Mouse (Mus musculus) spleen, adult 18-20 months (tissue): ENCODE measurements at regions not wholly inside any gene's neighbourhood (a gene's known extent, or its start where the extent isn't known, plus 50 kb on each side); places are given as distances from the start of the nearest gene placed in this dataset.
"Not testable (repeated sequence)": the region's sequence is repeated elsewhere in the genome, so short reads cannot be mapped to it uniquely, and the experiment has no call there.

Experiments used
- DNase-seq, 2 experiments: peaks; one replicate each; pipeline ENCODE4 v3.0.0; 2022; ENCODE audit warnings: mixed read lengths in 2 of 2

GRCm38 (mm10) chr14:53792432-53792831 is 461.5 kb downstream of the Dad1 start:
- not testable (repeated sequence) for DNase-seq

DNA sequence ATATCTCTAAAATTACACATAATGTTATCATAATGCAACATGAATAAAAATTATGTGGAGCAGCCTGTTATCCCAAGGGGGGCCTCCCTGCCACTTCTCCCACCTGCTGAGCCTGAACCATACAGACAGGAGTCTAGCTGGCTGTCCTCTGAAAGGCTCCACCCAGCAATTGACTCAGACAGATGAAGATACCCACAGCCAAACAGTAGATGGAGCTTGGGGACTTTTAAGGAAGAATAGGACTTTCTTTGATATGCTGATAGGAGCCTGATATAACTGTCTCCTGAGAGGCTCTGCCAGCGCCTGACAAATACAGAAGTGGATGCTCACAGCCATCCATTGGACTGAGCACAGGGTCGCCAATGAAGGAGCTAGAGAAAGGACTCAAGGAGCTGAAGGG is 468.4 kb downstream of the Dad1 start:
- DNase-seq, result not testable (repeated sequence)

GRCm38 (mm10) chr14:53777375-53777774 is 476.5 kb downstream of the Dad1 start:
- no peak for DNase-seq

DNA sequence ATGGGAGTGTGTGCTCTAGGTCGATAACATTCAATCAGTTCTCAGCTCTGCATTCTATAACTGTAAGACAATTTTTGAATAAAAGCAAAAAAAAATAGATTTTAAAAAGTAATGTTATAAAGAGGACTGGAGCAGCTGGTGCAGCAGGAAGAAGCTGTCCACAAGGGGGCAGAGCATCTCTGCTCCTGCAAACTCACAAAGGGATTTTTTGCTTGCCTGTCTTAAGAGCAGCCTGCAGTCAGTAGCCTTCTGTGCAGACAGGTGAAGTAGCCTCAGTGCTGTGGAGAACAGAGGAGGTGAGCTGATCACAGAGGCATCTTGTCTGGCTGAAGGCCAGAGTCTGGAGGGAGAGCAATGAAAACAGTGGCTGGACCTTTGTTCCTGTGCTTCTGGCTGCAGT is 477.2 kb downstream of the Dad1 start:
- DNase-seq, result peak in 1 of 2 experiments; percentile 29

DNA sequence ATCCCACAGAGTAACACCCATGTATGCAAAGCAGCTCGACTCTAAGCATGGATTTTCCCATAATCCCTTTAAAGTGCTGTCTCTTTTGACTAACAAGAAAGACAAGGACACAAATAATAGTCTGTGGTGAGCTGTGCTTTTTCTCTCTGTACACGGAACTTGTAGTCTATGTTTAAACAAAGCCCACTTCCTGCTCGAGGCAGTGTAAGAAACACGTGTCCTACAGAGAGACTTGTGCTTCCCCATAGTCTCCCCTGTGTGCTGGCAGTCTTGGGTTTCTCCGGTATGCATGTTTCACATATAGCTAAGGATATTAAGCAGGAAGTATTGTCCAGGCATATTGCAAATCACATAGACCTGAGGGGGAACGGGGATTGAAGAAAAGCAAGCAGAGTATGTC is 487.4 kb downstream of the Dad1 start:
- DNase-seq, result not testable (repeated sequence)

- not testable (repeated sequence) for DNase-seq
Measured at GRCm38 (mm10) chr14:53765918-53766317, 488.0 kb downstream of the Dad1 start.

DNA sequence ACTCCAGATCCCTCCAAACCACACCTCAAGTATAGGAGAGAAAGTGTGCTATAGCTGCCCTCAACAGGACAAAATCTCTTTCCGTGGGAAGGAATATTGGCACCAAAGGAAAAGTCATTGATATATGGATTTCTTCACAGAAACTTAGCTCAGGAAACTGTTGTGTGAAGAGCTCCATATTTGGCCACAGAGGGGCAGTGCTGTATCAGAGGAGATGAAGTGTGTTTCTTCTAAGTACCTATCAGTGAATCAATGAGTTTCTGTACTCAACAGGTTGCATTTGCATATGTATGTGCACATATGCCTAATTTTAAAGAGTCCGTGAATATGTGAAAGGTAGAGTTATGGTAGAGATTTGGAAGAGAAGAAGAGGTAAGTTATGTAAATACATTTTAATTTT is 493.3 kb downstream of the Dad1 start:
- DNase-seq, result not testable (repeated sequence)

GRCm38 (mm10) chr14:53757782-53758181 is 496.1 kb downstream of the Dad1 start:
- not testable (repeated sequence) for DNase-seq

- DNase-seq, result not testable (repeated sequence)
Measured at GRCm38 (mm10) chr14:53757095-53757494, 496.8 kb downstream of the Dad1 start.

DNA sequence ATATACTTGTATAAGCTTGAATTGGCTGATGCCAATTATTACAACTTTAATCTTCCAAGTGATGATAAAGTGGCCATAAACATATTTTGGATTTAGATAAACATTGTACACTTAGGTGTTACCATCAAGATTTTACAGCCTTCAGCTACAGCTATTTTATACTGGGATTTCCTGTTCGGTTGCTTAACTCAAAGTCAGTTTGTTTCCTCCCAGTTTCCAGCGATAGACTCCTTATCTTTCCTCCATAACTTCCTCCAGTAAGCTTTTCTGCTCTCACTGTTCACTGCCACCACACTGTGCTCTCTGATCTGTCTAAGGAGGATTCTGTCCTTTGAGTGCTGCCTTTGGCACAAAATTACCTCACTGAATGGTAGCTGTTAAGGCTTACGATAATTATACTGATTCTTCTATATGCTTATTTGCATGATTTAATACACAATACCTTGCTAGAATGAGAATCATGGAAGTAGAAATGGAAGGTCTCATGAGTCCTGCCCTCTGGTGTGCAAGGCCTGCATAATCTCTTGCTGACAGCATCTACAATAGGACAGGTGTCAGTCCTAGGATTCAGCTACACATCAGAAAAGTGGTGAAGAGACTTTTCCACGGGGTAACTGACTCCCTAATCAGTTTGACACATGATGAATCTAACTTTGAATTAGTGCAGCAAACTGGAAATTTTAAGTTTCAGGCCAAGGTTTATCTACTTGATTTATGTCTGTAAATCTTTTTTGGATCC is 503.0 kb downstream of the Dad1 start:
- DNase-seq, result no peak

- not testable (repeated sequence) for DNase-seq
Measured at GRCm38 (mm10) chr14:53743552-53743951, 510.4 kb downstream of the Dad1 start.

- DNase-seq, result not testable (repeated sequence)
Measured at GRCm38 (mm10) chr14:53742864-53743263, 511.0 kb downstream of the Dad1 start.

- peak; percentile 4 to 59 for DNase-seq
Measured at GRCm38 (mm10) chr14:53741246-53741645, 512.7 kb downstream of the Dad1 start.

DNA sequence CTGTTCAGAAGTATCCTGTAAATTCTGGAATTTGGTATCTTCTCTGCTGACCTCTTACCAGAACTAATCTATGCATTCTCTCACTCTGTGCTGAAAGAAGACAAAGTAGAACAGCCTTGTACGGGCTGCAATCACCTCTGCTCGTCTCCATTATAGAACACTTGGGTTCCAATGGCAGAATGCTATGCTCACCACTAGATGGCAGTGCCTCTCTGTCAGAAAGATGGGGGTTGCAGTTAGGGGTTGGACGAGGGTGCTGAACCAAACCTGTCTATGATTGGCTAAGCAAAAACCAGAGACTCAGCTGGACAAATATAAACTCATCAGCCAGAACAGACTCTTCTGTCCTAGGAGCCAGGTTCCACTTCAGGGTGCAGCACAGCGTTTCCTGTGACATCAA is 515.9 kb downstream of the Dad1 start:
- not testable (repeated sequence) for DNase-seq

- not testable (repeated sequence) for DNase-seq
Measured at GRCm38 (mm10) chr14:53736274-53736673, 517.6 kb downstream of the Dad1 start.

DNA sequence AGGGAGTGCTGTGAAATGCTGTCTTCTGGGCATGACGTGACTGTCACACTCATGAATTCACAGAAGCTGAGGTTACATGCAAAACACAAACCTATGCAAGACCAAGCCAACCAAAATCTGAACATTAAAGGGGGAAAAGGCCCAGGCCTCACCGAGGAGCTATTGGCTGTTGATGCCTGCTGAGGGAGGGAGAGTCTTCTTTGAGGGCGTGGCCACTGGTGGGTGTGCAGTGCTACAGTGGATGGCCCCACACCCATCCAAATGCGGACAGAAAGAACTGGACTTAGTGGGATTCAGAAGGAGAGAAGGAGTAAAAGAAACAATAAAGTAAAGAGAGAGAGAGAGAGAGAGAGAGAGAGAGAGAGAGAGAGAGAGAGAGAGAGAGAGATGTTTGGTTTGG is 522.3 kb downstream of the Dad1 start:
- not testable (repeated sequence) for DNase-seq

DNA sequence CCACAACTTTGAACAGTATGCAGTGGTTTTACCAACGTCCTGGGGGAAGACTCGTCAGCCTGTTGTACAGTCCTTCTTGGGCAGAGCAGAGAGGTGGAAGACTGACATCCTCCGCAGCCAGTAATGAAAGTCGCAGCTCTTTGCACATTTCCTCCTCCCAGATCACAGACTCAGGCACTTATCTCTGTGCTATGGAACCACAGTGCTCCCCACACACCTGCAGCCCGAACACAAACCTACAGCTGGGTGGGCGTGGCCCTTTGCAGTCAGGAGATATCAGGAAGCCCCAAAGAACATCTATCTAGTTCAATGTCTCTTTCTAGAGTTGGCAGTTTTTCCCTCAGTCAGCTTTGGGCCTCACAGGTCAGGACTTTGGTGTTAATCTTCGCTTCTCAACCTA is 524.0 kb downstream of the Dad1 start:
- not testable (repeated sequence) for DNase-seq

GRCm38 (mm10) chr14:53729149-53729548 is 524.8 kb downstream of the Dad1 start:
- not testable (repeated sequence) for DNase-seq

DNA sequence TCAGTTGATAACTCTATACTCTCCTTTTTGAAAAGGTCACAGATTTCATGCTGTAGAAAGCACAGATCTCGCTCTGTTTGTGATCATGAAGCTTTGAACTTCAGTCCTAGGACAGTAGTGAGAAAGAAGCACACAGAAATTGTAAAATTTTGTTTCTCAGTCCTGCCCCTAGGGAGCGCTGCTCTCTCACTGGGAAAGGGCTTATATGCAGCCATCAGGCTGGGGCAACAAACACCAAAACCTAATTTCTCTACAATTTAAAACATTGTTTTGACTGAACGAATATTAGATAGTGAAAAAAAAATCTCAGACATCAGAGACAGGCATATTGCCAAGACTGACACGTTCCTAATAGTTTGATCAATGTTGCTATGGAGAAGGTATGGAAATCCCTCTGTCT is 527.0 kb downstream of the Dad1 start:
- DNase-seq, result not testable (repeated sequence)

DNA sequence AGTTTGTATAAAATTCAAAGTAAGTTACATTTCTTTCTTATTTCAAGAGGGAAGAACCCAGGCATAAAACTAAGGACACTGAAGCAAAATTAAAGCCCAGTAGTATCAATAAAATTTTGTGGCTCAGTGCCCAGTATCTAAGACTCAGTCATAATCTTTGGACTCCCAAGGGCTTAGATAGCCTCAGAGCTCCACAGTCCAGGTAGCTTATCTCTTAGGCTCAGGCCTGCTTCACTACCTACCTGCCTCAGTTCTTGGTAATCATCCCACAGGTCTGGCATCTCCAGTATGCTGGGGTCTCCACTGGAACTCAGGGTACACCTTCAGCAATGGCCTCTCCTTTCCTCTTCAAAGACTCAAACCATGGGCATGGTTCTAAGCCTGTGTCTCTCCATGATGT is 530.3 kb downstream of the Dad1 start:
- not testable (repeated sequence) for DNase-seq

DNA sequence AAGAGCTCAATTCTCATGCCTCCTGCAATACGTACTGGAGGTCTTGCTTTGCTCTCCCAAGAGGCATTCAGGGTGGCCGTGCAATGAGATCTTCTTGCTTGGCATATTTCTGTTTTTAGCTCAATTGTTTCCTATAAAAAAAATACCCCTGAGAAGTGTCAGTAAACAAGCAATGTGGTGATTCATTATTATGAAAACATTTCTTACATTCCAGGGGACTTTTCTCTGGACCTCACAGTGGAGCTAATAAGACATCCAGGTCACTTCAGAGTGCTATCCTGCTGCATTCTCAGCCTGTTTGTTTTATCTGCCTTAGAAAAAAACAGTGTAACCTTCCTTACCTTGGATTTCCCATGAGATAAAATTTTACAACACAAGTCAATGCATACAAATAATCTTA is 532.0 kb downstream of the Dad1 start:
- DNase-seq, result not testable (repeated sequence)

DNA sequence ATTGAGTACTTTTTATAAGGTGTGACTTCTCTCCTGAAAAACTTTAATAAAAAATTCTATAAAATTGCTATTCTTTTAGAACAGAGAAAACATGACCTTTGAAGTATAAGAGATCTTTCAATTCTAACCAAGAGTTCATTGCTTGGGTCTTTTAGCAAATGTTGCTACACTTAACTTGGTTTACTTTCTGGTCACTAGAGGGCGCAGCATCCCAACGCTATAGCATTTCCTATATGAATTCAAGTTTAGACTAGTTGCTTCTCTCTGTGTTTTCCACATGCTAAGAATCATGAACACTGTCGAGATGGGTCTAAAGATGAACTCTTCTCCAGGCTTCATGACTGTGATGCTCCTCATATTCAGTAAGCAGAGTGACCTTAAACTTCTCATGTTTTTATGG is 544.3 kb downstream of the Dad1 start:
- DNase-seq, result not testable (repeated sequence)

DNA sequence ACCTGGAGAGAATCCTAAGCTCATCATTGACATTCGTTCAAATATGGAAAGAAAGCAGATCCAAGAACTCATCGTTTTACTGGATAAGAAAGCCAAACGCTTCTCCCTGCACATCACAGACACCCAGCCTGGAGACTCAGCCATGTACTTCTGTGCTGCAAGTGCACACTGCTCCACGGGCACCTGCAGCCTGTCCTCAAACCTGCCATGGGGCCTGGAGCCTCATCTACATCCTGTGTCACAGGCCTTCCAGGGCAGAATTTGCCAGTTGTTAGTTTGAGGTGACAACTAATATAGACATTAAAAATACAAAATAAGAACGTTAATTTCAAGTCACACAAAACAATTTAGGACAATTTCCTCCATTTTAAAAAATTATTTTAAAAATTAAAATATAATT is 549.6 kb downstream of the Dad1 start:
- DNase-seq, result not testable (repeated sequence)

GRCm38 (mm10) chr14:53703593-53703992 is 550.3 kb downstream of the Dad1 start:
- DNase-seq, result not testable (repeated sequence)

DNA sequence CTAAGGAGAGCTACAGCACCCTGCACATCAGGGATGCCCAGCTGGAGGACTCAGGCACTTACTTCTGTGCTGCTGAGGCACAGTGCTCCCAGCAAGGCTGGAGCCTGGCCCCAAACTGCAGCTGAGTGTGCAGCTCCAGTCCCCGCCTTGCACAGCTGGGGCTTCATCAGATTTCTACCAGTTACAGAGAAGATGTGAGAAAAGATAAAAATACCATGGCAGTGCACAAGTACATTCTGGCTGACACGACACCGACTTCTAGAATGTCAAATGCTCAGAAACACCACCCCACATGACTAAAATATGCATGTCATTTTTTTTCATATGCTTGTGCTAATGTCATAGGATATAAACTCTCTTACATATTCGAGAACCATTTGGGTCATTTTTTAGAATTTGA is 569.8 kb downstream of the Dad1 start:
- not testable (repeated sequence) for DNase-seq
